Mouse (Mus musculus) limb, embryonic 11.5 days (tissue): ENCODE measurements around the gene Tat. TPM values are rescaled to one million over a fixed set of nuclear protein-coding genes. Genes with fewer than 3 reads are reported as not detected.
"Not testable (repeated sequence)": the region's sequence is repeated elsewhere in the genome, so short reads cannot be mapped to it uniquely, and the experiment has no call there.

Experiments
- ATAC-seq: fragments of 200-750 bp; cut with Nextera tagmentation; 2 replicates; pipeline ENCODE4 v1.8.0; 2017; ENCODE audit warnings: low read depth; ENCODE audit not compliant: insufficient number of reproducible peaks, low FRiP score, low TSS enrichment
- DNase-seq: peaks from one replicate; pipeline ENCODE4 v3.0.0-alpha.2; 2015; ENCODE audit warnings: low spot score
- H3K27ac ChIP-seq: fragments of 300-500 bp; sonication (generic); replicated peaks from 2 replicates; pipeline ENCODE4 v1.5.1; 2014; ENCODE audit warnings: low read depth, mild to moderate bottlenecking, low read length
- H3K27me3 ChIP-seq: fragments of 300-500 bp; sonication (generic); 2 replicates; pipeline ENCODE4 v1.6.1; 2014; ENCODE audit warnings: mild to moderate bottlenecking, low read length, mixed read lengths; ENCODE audit not compliant: control insufficient read depth, insufficient read depth
- H3K36me3 ChIP-seq: fragments of 300-500 bp; sonication (generic); 2 replicates; pipeline ENCODE4 v1.6.1; 2014; ENCODE audit warnings: mild to moderate bottlenecking, low read length, moderate library complexity, mixed read lengths; ENCODE audit not compliant: control insufficient read depth, insufficient read depth
- H3K4me1 ChIP-seq: fragments of 300-500 bp; sonication (generic); 2 replicates; pipeline ENCODE4 v1.6.1; 2014; ENCODE audit warnings: low read length, mixed read lengths; ENCODE audit not compliant: control insufficient read depth, insufficient read depth
- H3K4me2 ChIP-seq: fragments of 300-500 bp; sonication (generic); 2 replicates; pipeline ENCODE4 v1.6.1; 2014; ENCODE audit warnings: low read depth, mild to moderate bottlenecking, moderate library complexity; ENCODE audit not compliant: severe bottlenecking
- H3K4me3 ChIP-seq: fragments of 300-500 bp; sonication (generic); 2 replicates; pipeline ENCODE4 v1.5.1; 2014; ENCODE audit warnings: low read depth, low read length
- H3K9ac ChIP-seq: fragments of 300-500 bp; sonication (generic); 2 replicates; pipeline ENCODE4 v1.6.1; 2014; ENCODE audit warnings: mild to moderate bottlenecking, low read length
- H3K9me3 ChIP-seq: fragments of 300-500 bp; sonication (generic); 2 replicates; pipeline ENCODE4 v1.6.1; 2016; ENCODE audit warnings: low read length; ENCODE audit not compliant: control insufficient read depth
- WGBS: fragments of 180-500 bp; shearing (Covaris S2); extraction: QIAGEN DNeasy Blood & Tissue Kit; methylation state at CpG from one replicate; pipeline ENCODE4 v1.1.7; 2014; 5-methylcytosine and 5-hydroxymethylcytosine counted together
- polyA plus RNA-seq: library from polyadenylated mRNA; unstranded; fragments of >200 nt; fragmentation: Nextera tagmentation; extraction: Ambion mirVana; gene quantifications from 2 replicates; pipeline ENCODE4 v1.2.1, GENCODE M21; 2014

Gene Tat
- polyA plus RNA-seq, 1 experiment from 2014 or later: not detected

DNA sequence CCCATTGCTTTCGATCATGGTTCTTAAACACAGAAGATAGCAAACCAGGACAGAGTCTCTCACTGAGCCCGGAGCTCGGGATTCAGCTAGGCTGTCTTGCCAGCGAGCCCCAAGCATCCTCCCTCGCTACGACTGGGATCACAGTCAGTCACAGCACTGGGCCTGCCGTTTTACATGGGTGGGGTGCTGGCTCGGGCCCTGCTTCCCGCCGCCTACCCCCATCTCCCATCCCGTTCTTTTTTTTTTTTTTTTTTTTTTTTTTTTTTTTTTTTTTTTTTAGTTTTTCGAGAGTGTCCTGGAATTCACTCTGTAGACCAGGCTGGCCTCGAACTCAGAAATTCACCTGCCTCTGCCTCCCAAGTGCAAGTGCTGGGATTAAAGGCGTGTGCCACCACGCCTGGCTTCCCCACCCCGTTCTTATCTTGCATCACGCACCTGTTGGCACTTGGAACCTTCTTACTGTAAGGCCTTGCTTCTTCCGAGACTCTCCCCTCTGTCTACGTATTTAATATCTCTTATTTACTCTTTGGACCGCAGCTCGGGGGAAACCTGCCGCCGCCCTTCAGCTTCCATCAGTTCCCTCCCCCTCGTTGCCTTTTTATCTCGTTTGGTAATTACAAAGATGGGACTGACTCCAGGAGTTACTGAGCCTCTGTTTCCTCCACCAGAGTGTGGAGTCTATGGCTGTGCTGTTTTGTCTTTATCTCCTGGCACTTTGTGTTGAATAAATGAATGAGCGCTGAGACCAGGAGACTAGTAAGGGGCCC is 18.2 kb downstream of the Tat start:
- H3K4me2 ChIP-seq: no peak overlapping the region
- no peak overlapping the region for H3K27ac ChIP-seq
- H3K27me3 ChIP-seq: no peaks in the 10 kb centered on the region
- no peaks in the 10 kb centered on the region for H3K4me1 ChIP-seq
- no peaks in the 10 kb centered on the region for H3K9me3 ChIP-seq
- 91% methylated on average over 26 of the region's 26 CpGs for WGBS
- H3K4me3 ChIP-seq: no peak overlapping the region
- ATAC-seq: no peak
- H3K36me3 ChIP-seq: no peaks in the 10 kb centered on the region
- DNase-seq: no peak
- H3K9ac ChIP-seq: no peak overlapping the region

DNA sequence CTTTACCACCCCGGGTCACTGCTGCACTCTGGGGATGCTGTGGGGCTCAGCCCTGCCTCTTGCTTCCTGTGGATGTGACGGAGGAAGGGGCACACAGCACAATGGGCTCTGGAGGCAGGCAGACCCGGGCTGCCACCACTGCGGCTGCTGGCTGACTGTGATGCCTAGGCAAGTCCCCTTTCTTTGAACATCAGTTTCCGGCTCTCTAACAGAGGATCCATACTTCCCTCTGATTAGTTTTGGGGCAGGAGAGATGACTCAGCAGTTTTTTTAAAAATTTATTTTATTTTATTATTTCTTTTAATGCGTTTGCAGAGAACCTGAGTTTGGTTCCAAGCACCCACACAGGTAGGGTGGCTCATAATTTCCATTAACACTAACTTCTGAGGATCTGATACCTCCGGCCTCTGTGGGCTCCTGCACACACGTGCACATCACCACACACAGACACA is 18.8 kb downstream of the Tat start:
- no peak for ATAC-seq
- 75% methylated on average over 8 of the region's 8 CpGs for WGBS

DNA sequence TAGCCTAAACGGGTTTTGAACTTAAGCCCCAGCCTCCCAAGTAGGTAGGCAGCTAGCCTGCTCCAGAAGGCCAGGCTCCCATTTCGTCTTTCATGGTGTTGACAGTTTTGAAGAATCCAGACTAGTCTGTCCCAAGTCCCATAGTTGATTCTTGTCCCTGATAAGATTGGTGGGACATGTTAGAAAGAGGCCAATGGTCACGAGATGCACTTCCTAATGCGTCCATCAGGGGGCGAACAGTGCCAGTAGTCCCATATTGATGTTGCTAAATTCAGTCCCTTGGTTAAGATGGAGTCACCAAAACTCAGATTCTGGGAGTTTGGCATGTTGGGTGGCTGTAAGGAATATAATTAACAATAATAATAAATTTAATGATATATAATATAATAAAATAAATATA is 20.6 kb downstream of the Tat start:
- Histone ChIP-seq H3K4me3 (no peak overlapping the region), H3K27me3 (no peaks in the 10 kb centered on the region), H3K4me2 (no peak overlapping the region), H3K9ac (no peak overlapping the region), H3K4me1 (no peaks in the 10 kb centered on the region), H3K27ac (no peak overlapping the region), H3K36me3 (no peaks in the 10 kb centered on the region), H3K9me3 (no peaks in the 10 kb centered on the region)
- ATAC-seq (no peak), DNase-seq (peak; percentile 67)
- WGBS: 38% methylated on average over 5 of the region's 5 CpGs

More for the DNA sequence above, 18.8 kb downstream of the Tat start:
- Histone ChIP-seq H3K36me3 (no peaks in the 10 kb centered on the region), H3K4me2 (no peak overlapping the region), H3K4me1 (no peaks in the 10 kb centered on the region), H3K27ac (no peak overlapping the region), H3K27me3 (no peaks in the 10 kb centered on the region), H3K9ac (no peak overlapping the region), H3K4me3 (no peak overlapping the region), H3K9me3 (no peaks in the 10 kb centered on the region)
- DNase-seq: no peak

DNA sequence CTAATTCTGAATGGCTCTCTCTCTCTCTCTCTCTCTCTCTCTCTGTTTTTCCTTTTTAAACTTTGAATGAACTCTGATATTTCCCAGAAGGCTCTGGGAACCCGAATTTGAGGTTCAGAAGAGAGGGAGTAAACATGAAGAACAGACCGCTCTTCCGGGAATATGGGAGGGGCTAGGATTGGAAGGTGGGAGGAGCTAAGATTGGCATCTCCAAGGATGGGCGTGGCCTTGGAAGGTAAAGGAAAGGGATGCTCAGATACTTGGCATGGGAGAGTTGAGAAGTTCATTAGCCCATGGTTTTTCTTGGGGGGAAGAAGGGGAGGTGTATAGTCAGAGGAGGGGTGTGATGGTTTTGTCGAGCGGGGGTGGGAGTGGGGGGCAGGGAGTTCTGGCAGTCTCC is 31.8 kb downstream of the Tat start:
- DNase-seq (no peak), ATAC-seq (no peak)
- Histone ChIP-seq H3K4me1 (no peaks in the 10 kb centered on the region), H3K36me3 (no peaks in the 10 kb centered on the region), H3K9me3 (no peaks in the 10 kb centered on the region), H3K9ac (no peak overlapping the region), H3K27ac (no peak overlapping the region), H3K27me3 (no peaks in the 10 kb centered on the region), H3K4me3 (no peak overlapping the region), H3K4me2 (no peak overlapping the region)
- 62% methylated on average over 6 of the region's 6 CpGs for WGBS

DNA sequence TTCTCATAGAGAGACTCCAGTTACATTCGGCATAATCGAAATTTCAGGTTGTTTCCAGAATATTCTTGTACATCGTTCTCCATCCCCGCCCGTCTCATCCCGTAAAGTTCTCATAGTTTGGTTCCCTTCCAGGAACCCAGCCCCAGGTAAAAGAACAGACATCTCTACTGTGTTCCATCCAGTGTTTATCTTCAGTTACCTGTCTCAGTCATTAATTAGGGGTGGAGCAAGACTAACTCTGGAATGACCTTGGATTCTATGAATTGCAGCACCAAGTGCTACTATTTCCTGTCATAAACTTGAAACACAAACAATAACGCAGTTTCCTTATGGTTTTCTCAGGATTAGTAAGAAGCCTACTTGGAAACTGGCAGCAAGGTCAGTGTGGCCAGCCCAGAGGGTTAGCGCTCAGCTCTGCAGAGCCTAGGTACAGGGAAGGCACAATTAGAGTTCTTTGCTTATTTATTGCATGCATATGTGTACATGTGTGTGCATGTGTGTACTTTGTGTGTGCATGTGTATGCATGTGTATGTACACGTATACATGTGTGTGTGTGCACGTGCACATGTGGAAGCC is 32.6 kb downstream of the Tat start:
- H3K9me3 ChIP-seq: no peaks in the 10 kb centered on the region
- H3K27ac ChIP-seq: no peak overlapping the region
- no peaks in the 10 kb centered on the region for H3K36me3 ChIP-seq
- no peaks in the 10 kb centered on the region for H3K4me1 ChIP-seq
- ATAC-seq (no peak), DNase-seq (no peak)
- H3K9ac ChIP-seq: no peak overlapping the region
- no peak overlapping the region for H3K4me2 ChIP-seq
- WGBS: 92% methylated on average over 10 of the region's 10 CpGs
- no peak overlapping the region for H3K4me3 ChIP-seq
- H3K27me3 ChIP-seq: no peaks in the 10 kb centered on the region

DNA sequence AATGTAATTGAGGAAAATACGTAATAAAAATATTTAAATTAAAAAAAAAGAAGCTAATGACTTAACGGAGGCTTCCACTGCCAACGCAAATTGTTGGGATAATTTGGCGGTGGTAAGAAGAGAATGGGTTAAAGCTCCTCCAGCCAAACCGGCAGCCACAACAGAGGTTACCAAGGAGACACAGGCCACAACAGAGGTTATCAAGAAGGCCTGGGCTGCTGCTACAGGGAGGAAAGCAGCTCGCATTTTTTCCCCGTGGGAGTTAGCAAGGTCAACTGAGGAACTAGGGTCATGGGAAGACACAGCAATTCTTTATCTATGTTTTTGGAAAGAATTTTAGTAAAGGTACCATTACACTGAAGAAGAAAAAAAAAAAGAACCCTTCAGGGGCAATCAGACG is 43.5 kb downstream of the Tat start:
- not testable (repeated sequence) for H3K4me3 ChIP-seq, DNase-seq, H3K9me3 ChIP-seq, H3K4me2 ChIP-seq, H3K4me1 ChIP-seq, H3K27ac ChIP-seq, H3K36me3 ChIP-seq, H3K27me3 ChIP-seq, H3K9ac ChIP-seq, ATAC-seq
- WGBS: 39% methylated on average over 8 of the region's 8 CpGs

DNA sequence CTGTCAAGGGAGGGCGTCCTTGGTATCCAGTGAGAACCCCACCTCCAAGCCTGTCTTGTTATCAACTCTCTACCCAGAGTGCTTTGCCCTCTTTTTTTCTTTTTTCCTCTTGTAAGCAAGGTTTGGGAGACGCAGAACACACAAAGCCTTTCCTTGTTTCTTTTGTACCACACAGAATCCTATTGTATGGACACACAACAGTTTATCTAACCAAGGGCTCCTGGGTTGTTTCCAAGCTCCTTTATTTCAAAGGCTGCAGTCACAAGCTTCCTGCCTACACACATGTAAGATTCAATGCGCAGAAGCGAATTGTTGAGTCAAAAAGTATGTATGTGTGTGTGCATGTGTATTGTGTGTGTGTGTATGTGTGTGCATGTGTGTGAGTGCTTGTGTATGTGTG is 44.1 kb downstream of the Tat start:
- Histone ChIP-seq H3K4me1 (no peaks in the 10 kb centered on the region), H3K27ac (no peak overlapping the region), H3K4me3 (no peak overlapping the region), H3K9me3 (no peaks in the 10 kb centered on the region), H3K27me3 (no peaks in the 10 kb centered on the region), H3K9ac (no peak overlapping the region), H3K4me2 (no peak overlapping the region), H3K36me3 (no peaks in the 10 kb centered on the region)
- no peak for ATAC-seq
- no peak for DNase-seq
- WGBS: 88% methylated on average over 4 of the region's 4 CpGs

DNA sequence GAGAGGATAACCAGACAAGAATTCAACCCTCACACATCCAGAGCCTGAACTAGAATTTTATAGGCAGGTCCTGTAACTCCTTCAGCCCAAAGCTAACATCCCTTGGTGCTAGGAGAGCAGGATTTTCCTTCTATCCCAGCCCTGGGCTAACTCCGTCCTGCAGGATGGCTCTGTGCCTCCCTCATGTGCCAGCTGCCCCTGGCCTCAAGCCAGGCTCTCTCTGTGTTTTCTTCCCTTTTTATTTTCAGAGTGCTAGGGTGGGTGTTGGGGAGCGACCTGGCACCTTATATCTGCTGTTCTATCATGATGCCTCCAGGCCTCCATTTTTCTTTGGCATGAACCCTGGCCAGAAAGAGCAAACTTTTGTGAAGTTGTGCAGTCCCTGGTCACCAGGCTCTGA is 45.9 kb downstream of the Tat start:
- whole genome bisulfite sequencing: 81% methylated on average over 2 of the region's 2 CpGs

More for the DNA sequence above, 45.9 kb downstream of the Tat start:
- no peak for ATAC-seq
- no peak overlapping the region for H3K27ac ChIP-seq
- no peak for DNase-seq
- no peaks in the 10 kb centered on the region for H3K36me3 ChIP-seq
- no peaks in the 10 kb centered on the region for H3K27me3 ChIP-seq
- no peaks in the 10 kb centered on the region for H3K4me1 ChIP-seq
- no peak overlapping the region for H3K4me2 ChIP-seq
- no peak overlapping the region for H3K4me3 ChIP-seq
- no peak overlapping the region for H3K9ac ChIP-seq
- no peaks in the 10 kb centered on the region for H3K9me3 ChIP-seq
